Mouse (Mus musculus) testis, adult 2 months (tissue): ENCODE results near the gene Lrrc4. TPM values are rescaled to one million over a fixed set of nuclear protein-coding genes. Genes with fewer than 3 reads are reported as not detected.

ENCODE experiments used
- H3K27ac ChIP-seq: fragments of 200-500 bp; 2 replicates; pipeline ENCODE4 v1.5.1; 2012; ENCODE audit warnings: low read depth, low read length; ENCODE audit not compliant: control insufficient read depth, insufficient read depth
- H3K27me3 ChIP-seq: fragments of 200-500 bp; 2 replicates; pipeline ENCODE4 v1.6.1; 2012; ENCODE audit warnings: mild to moderate bottlenecking, low read length, moderate library complexity; ENCODE audit not compliant: control insufficient read depth, insufficient read depth
- H3K36me3 ChIP-seq: fragments of 200-500 bp; 2 replicates; pipeline ENCODE4 v1.6.1; 2012; ENCODE audit warnings: mild to moderate bottlenecking, low read length; ENCODE audit not compliant: control insufficient read depth, insufficient read depth
- H3K4me1 ChIP-seq: fragments of 200-500 bp; 2 replicates; pipeline ENCODE4 v1.6.1; 2012; ENCODE audit warnings: low read length; ENCODE audit not compliant: control insufficient read depth, insufficient read depth
- H3K4me3 ChIP-seq: fragments of 200-500 bp; 2 replicates; pipeline ENCODE4 v1.5.1; 2012; ENCODE audit warnings: low read depth, mild to moderate bottlenecking, low read length, moderate library complexity, mixed read lengths; ENCODE audit not compliant: control insufficient read depth
- CTCF ChIP-seq: fragments of 200-500 bp; IDR thresholded peaks from 2 replicates; pipeline ENCODE4 v1.5.1; 2012; ENCODE audit warnings: low read depth, mild to moderate bottlenecking, inconsistent platforms, low read length, moderate library complexity; ENCODE audit not compliant: control insufficient read depth, insufficient read depth, insufficient replicate concordance
- POLR2A ChIP-seq: fragments of 200-500 bp; IDR thresholded peaks from 2 replicates; pipeline ENCODE4 v1.6.1; 2012; ENCODE audit warnings: low read depth, mild to moderate bottlenecking, inconsistent platforms, low read length, moderate library complexity; ENCODE audit not compliant: control insufficient read depth
- polyA plus RNA-seq: library from polyadenylated mRNA; depleted of rRNA; stranded (reverse); fragments of >200 nt; gene quantifications from 2 replicates; pipeline ENCODE4 v1.2.3, GENCODE M21; 2012

Lrrc4 gene
- polyA plus RNA-seq, 1 experiment = 3.0 TPM

GRCm38 (mm10) chr6:28804751-28805150 is 26.8 kb downstream of the Lrrc4 start:
- Histone ChIP-seq H3K4me3 (no peak overlapping the region), H3K36me3 (no peaks in the 10 kb centered on the region), H3K27me3 (no peaks in the 10 kb centered on the region), H3K27ac (no peak overlapping the region), H3K4me1 (no peaks in the 10 kb centered on the region)
- TF ChIP-seq CTCF (no peak), POLR2A (no peak)

DNA sequence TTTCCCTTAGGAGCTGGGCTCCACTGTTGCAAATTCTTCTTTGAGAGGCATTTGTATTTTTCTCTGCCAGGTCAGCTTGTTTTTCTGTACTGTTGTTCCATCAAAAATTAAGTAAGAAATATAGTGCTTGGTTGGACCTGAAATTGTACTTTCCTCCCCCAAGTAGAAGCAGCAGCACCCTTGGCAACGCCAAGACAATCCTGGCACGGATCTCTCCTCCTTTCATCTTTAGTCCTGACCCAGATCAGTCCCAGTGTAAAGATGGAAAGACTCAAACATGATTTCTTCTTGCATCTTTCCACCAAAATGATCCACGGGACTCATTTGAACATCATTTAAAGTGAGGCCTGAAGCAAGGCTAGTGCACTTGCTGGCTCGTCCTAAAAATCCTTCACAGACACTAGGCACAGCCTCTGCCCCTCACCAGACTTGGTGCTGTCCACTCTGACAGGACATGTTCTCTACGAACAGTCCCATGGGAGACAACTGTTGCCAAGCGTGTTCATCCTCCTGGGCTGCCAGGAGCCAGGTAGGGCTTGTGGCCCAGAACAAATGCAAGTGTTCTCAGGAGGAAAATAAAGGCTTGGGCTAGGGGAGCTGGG is 27.8 kb downstream of the Lrrc4 start:
- Histone ChIP-seq H3K4me1 (no peaks in the 10 kb centered on the region), H3K36me3 (no peaks in the 10 kb centered on the region), H3K27ac (no peak overlapping the region), H3K27me3 (no peaks in the 10 kb centered on the region), H3K4me3 (no peak overlapping the region)
- no peak for TF ChIP-seq CTCF
- no peak for TF ChIP-seq POLR2A

DNA sequence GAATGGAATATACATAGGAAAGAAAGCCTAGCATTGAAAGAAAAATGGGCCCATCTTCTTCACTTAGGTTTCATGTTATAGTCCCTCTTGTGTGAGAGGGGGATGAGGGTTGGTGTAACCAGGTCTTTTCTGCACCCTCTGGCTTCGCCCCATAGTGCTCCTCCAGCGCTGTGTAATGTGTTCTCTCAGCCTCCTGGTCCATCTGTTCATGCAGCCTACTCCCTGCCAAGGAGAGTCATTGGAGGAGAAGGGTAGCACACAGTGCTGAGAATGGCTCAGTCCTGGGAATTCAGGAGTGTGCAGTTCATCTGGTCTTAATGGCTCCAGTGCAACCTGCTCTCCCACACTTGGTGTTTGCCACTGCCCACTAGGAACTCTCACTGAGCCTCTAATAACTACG is 30.6 kb downstream of the Lrrc4 start:
- H3K27me3 ChIP-seq = no peaks in the 10 kb centered on the region
- H3K36me3 ChIP-seq = no peaks in the 10 kb centered on the region
- no peak overlapping the region for H3K27ac ChIP-seq
- no peaks in the 10 kb centered on the region for H3K4me1 ChIP-seq
- no peak for TF ChIP-seq CTCF
- no peak for TF ChIP-seq POLR2A
- H3K4me3 ChIP-seq = no peak overlapping the region

DNA sequence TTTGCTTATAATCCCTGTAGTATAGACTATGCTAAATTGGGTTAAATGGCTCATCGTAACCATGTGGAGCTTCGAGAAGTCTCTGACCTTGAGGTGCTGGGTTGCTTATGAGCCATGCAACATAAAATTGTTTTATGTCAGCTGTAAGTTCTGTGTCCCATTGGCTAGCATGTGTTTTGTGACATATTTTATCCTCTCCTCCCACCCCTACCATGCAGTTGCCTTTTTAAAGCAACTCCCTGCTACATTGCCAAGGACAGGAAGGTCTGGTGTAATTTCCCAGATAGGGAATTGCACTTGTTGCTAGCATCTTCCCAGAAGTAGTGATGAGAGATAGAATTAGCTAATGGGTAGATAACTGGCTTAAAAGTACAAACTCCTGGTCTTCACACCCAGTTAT is 31.7 kb downstream of the Lrrc4 start:
- no peak for TF ChIP-seq CTCF
- H3K36me3 ChIP-seq = no peaks in the 10 kb centered on the region
- no peak overlapping the region for H3K27ac ChIP-seq
- no peak overlapping the region for H3K4me3 ChIP-seq
- H3K4me1 ChIP-seq = no peaks in the 10 kb centered on the region
- H3K27me3 ChIP-seq = no peaks in the 10 kb centered on the region

GRCm38 (mm10) chr6:28795792-28796515 is 35.6 kb downstream of the Lrrc4 start:
- Histone ChIP-seq H3K27ac (no peak overlapping the region), H3K27me3 (no peaks in the 10 kb centered on the region), H3K36me3 (no peaks in the 10 kb centered on the region), H3K4me3 (no peak overlapping the region), H3K4me1 (no peaks in the 10 kb centered on the region)
- TF ChIP-seq POLR2A (no peak), CTCF (no peak)

DNA sequence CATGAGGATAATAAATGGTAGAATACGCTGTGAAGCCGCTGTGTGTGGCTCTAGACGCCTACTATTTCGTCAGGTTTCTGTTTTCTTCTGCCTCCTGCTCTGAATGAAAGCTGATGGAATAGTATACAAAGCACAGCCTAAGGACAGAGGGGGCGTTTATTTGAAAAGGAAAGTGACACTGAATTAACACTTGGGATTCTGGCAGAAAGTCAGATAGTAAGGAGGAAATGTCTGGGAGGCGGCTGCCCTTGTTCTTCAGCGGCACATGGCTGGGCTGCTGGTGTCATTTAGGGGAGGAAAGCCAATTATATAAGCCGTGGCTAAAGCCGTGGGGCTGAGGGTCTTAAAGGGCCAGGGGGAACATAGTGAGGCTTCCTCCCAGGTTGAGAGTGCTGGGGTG is 36.2 kb downstream of the Lrrc4 start:
- H3K27ac ChIP-seq = no peak overlapping the region
- H3K4me1 ChIP-seq = no peaks in the 10 kb centered on the region
- no peak for TF ChIP-seq POLR2A
- no peak for TF ChIP-seq CTCF
- no peaks in the 10 kb centered on the region for H3K27me3 ChIP-seq
- H3K36me3 ChIP-seq = no peaks in the 10 kb centered on the region
- no peak overlapping the region for H3K4me3 ChIP-seq

DNA sequence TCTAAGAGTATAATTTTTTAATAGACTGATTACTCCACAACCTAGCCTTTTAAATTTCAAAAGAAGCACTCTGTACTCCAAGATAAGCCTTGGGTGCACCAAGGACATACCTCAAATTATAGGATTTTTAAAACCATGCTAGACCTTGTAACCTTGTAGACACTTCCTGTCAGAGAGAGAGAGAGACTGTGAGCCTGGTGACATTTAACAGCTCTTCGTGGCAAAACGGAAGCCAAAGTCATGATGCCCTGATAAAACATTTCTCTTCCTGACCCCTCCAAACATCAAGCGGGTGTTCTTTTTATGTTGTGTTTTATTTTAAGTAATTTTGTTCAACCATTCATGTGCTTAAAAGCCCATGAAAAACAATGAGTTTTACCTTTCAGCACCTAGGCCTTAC is 39.7 kb downstream of the Lrrc4 start:
- no peaks in the 10 kb centered on the region for H3K4me1 ChIP-seq
- H3K27ac ChIP-seq = no peak overlapping the region
- no peaks in the 10 kb centered on the region for H3K27me3 ChIP-seq
- H3K36me3 ChIP-seq = no peaks in the 10 kb centered on the region
- TF ChIP-seq POLR2A = no peak
- TF ChIP-seq CTCF = no peak
- H3K4me3 ChIP-seq = no peak overlapping the region
